ENCODE assay signal across 8 mouse cellular contexts in genomic region chr17:29730510-29731265, GRCm38 (mm10). TPM values are rescaled to one million over a fixed set of nuclear protein-coding genes. Genes with fewer than 3 reads are reported as not detected.
DNase-seq lines count a peak whose midpoint lies in the region; ATAC-seq lines count a peak whose summit lies in the region.

No protein-coding gene starts in this region.

- no peak overlapping the region for H3K4me2 ChIP-seq in heart, embryonic 12.5 days
- H3K4me2 ChIP-seq in forebrain, embryonic 12.5 days = no peak overlapping the region
- 0 out of 2 replicates have a peak overlapping the region, but pooled peaks have one; percentile 9 for H3K4me2 ChIP-seq in midbrain, embryonic 13.5 days (replicated peaks)
- H3K4me2 ChIP-seq in intestine, embryonic 15.5 days (replicated peaks) = no peak overlapping the region

- H3K9ac ChIP-seq in heart, embryonic 12.5 days = peak overlapping the region; percentile 32; the same call in 1 of the 2 replicates
- H3K9ac ChIP-seq in forebrain, embryonic 12.5 days = no peak overlapping the region; the same call in 1 of the 2 replicates
- H3K9ac ChIP-seq in midbrain, embryonic 13.5 days (replicated peaks) = peak overlapping the region; percentile 17; the same call in 1 of the 2 replicates
- no peak overlapping the region for H3K9ac ChIP-seq in intestine, embryonic 15.5 days

- no peak overlapping the region for H3K4me3 ChIP-seq in heart, embryonic 12.5 days
- no peak overlapping the region for H3K4me3 ChIP-seq in forebrain, embryonic 12.5 days (replicated peaks)
- no peak overlapping the region for H3K4me3 ChIP-seq in midbrain, embryonic 13.5 days (replicated peaks)
- no peak overlapping the region for H3K4me3 ChIP-seq in intestine, embryonic 15.5 days (replicated peaks)

- H3K27ac ChIP-seq in heart, embryonic 12.5 days (ENCODE audit: poor library complexity, severe bottlenecking) = peak overlapping the region; percentile 67
- peak overlapping the region; percentile 76 for H3K27ac ChIP-seq in forebrain, embryonic 12.5 days
- H3K27ac ChIP-seq in midbrain, embryonic 13.5 days = peak overlapping the region; percentile 89
- H3K27ac ChIP-seq in intestine, embryonic 15.5 days = no peak overlapping the region

- 45% methylated on average over 13 of the region's 13 CpGs for WGBS in heart, embryonic 12.5 days
- WGBS in forebrain, embryonic 12.5 days = 15% methylated on average over 13 of the region's 13 CpGs
- WGBS in midbrain, embryonic 13.5 days = 19% methylated on average over 13 of the region's 13 CpGs
- WGBS in intestine, embryonic 15.5 days = 71% methylated on average over 13 of the region's 13 CpGs

- H3K4me1 ChIP-seq in heart, embryonic 12.5 days (replicated peaks) = peaks cover 18% of the 10 kb centered on the region
- H3K4me1 ChIP-seq in forebrain, embryonic 12.5 days = peaks cover 34% of the 10 kb centered on the region
- peaks cover 42% of the 10 kb centered on the region for H3K4me1 ChIP-seq in midbrain, embryonic 13.5 days (replicated peaks)
- H3K4me1 ChIP-seq in intestine, embryonic 15.5 days (replicated peaks) = no peaks in the 10 kb centered on the region

- no peaks in the 10 kb centered on the region for H3K9me3 ChIP-seq in heart, embryonic 12.5 days (replicated peaks)
- H3K9me3 ChIP-seq in forebrain, embryonic 12.5 days = no peaks in the 10 kb centered on the region
- H3K9me3 ChIP-seq in midbrain, embryonic 13.5 days = no peaks in the 10 kb centered on the region
- H3K9me3 ChIP-seq in intestine, embryonic 15.5 days = no peaks in the 10 kb centered on the region

- DNase-seq in heart, adult 11 months = no peak
- peak; percentile 78 for DNase-seq in adrenal gland, postnatal 25 days
- DNase-seq in thymus, adult 18-20 months = no peak
- DNase-seq in gastrocnemius, postnatal 25 days = no peak

- peak; percentile 65; the same call in 1 of the 2 replicates for ATAC-seq in heart, embryonic 12.5 days (ENCODE audit: insufficient number of reproducible peaks, low FRiP score)
- ATAC-seq in forebrain, embryonic 12.5 days (ENCODE audit: low FRiP score) = peak; percentile 49
- peak; percentile 79 for ATAC-seq in midbrain, embryonic 13.5 days
- ATAC-seq in intestine, embryonic 15.5 days = no peak

- no peaks in the 10 kb centered on the region for H3K36me3 ChIP-seq in heart, embryonic 12.5 days
- H3K36me3 ChIP-seq in forebrain, embryonic 12.5 days (replicated peaks) = no peaks in the 10 kb centered on the region
- H3K36me3 ChIP-seq in midbrain, embryonic 13.5 days = no peaks in the 10 kb centered on the region
- no peaks in the 10 kb centered on the region for H3K36me3 ChIP-seq in intestine, embryonic 15.5 days

- no peaks in the 10 kb centered on the region for H3K27me3 ChIP-seq in heart, embryonic 12.5 days (replicated peaks)
- H3K27me3 ChIP-seq in forebrain, embryonic 12.5 days = peaks cover under 1% of the 10 kb centered on the region; the same call in 1 of the 2 replicates
- H3K27me3 ChIP-seq in midbrain, embryonic 13.5 days = no peaks in the 10 kb centered on the region
- H3K27me3 ChIP-seq in intestine, embryonic 15.5 days (replicated peaks) = no peaks in the 10 kb centered on the region

RNA-seq across cellular contexts. Expression of gene Ccdc167, which starts 13.8 kb away (rescaled TPM):
- 15.8 and 16.0 TPM in 2 replicates for polyA plus RNA-seq in heart, embryonic 12.5 days (2016; fragmentation: Nextera tagmentation; extraction: Ambion mirVana)
- total RNA-seq in adrenal gland, postnatal 25 days (2021) = 9.3 and 14.0 TPM in 2 replicates
- 15.8 and 17.8 TPM in 2 replicates for polyA plus RNA-seq in forebrain, embryonic 12.5 days (2016; fragmentation: Nextera tagmentation; extraction: Ambion mirVana)
- polyA plus RNA-seq in midbrain, embryonic 13.5 days (2015; fragmentation: Nextera tagmentation; extraction: Ambion mirVana) = 11.4 and 12.0 TPM in 2 replicates
- total RNA-seq in gastrocnemius, postnatal 25 days (2021) = 1 to 10 TPM; 5.0 to 6.6 TPM
- 12.2 and 14.0 TPM in 2 replicates for polyA plus RNA-seq in intestine, embryonic 15.5 days (2015; fragmentation: Nextera tagmentation; extraction: Ambion mirVana)

Comparison
In these comparisons a context has a peak if more than half of its experiments do, and no peak if none do; other contexts are left out.
1. H3K9ac ChIP-seq: peak in heart, embryonic 12.5 days (single experiment) and midbrain, embryonic 13.5 days (single experiment); none in forebrain, embryonic 12.5 days (single experiment) and intestine, embryonic 15.5 days (single experiment).